Mouse (Mus musculus): ENCODE measurements around the gene Lars2.

Lars2 gene

GRCm38 (mm10) chr9:123475569-123475968 is 108.8 kb downstream of the Lars2 start:
- in situ Hi-C loops (cut with MboI): no loop called here

DNA sequence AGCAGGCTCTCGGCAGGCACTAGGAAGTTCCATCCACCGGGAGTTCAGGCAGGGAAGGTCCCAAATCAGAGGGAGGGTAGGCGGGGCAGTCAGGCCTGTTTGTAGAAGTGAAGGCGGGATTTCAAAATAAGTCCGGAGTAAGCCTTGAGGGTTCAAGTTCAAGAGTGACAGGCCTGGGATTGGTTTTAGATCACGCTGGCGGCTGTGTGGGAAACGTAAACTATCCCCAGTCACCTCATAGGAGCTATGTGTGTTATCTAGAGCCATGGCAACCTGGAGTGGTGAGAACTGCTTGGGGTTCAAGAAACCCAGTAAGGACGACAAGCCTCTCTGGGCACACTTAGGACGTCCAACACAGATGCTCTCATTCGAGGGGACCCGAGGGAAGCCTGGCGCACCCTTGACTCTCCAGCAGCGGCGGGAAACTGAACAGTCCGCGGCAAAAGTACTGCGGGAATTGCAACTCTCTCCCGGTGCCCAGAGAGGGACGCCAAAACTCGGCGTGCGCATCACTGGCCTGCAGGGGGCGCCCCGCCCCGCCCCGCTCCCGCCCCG is 111.4 kb downstream of the Lars2 start:
- in situ Hi-C loops (cut with MboI): no loop called here

GRCm38 (mm10) chr9:123478586-123479195 is 112.0 kb downstream of the Lars2 start, which contains the start of gene Limd1:
Gene Limd1, plus strand, starts transcription at chr9:123478706.
- in situ Hi-C loops (cut with MboI): no loop called here

GRCm38 (mm10) chr9:123479196-123479669 is 112.5 kb downstream of the Lars2 start:
- in situ Hi-C loops (cut with MboI): no loop called here

- in situ Hi-C loops (cut with MboI): loop anchor here (5.0 kb wide), 1 partner anchor 42 kb away; no protein-coding TSS in a partner anchor
These were observed 113.1 kb downstream of the Lars2 start for GRCm38 (mm10) chr9:123479876-123480252.

DNA sequence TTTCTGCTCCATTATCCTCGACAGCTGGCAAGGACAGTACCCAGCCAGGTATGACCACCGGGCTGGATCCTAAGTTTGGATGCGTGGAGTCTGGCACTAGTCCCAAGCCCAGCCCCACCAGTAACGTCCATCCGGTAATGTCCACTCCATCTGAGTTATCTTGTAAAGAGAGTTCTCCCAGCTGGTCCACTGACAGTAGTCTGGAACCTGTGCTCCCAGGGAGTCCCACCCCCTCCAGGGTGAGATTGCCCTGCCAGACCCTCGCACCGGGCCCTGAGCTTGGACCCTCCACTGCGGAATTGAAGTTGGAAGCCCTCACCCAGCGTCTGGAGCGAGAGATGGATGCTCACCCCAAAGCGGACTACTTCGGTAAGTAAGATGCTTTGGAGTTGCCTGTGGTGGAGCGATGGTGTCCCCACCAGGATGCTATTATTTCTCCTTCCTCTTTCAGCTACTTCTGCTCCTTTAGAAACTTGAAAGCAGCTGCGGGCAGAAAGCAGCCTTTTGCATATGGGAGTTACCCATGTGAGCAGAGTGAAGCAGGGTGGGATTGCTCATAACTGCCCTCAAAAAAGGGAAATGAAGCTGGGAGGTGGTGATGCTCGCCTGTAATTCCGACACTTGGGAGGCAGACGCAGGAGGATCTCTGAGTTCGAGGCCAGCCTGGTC is 113.7 kb downstream of the Lars2 start:
- in situ Hi-C loops (cut with MboI): loop anchor here (5.0 kb wide), 1 partner anchor 42 kb away; no protein-coding TSS in a partner anchor

DNA sequence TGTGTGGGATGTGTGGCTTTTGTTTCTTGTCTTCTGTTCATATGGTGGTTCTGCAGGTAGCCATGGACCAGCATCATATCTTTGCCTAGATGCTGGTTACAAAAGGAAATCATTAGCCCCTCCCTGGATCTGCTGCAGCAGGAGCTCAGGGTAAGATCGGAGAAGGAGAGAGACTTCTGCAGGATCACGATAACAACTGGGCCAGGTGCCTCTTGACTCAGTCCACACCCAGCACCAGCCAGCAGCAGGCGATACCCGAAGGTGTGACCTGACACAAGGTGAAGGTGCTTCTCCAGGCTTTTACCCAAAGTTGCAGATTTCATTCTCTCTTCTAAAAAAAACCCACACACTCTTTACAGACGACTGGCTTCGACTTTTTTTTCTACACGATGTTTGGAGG is 114.4 kb downstream of the Lars2 start:
- in situ Hi-C loops (cut with MboI): loop anchor here (5.0 kb wide), 1 partner anchor 41 kb away; no protein-coding TSS in a partner anchor

- in situ Hi-C loops (cut with MboI): loop anchor here (5.0 kb wide), 1 partner anchor 39 kb away; no protein-coding TSS in a partner anchor
These were observed 116.9 kb downstream of the Lars2 start for GRCm38 (mm10) chr9:123483598-123483997.

GRCm38 (mm10) chr9:123484830-123485229 is 118.1 kb downstream of the Lars2 start:
- in situ Hi-C loops (cut with MboI): loop anchor here (5.0 kb wide), 1 partner anchor 37 kb away; no protein-coding TSS in a partner anchor

GRCm38 (mm10) chr9:123485561-123485960 is 118.8 kb downstream of the Lars2 start:
- in situ Hi-C loops (cut with MboI): no loop called here

DNA sequence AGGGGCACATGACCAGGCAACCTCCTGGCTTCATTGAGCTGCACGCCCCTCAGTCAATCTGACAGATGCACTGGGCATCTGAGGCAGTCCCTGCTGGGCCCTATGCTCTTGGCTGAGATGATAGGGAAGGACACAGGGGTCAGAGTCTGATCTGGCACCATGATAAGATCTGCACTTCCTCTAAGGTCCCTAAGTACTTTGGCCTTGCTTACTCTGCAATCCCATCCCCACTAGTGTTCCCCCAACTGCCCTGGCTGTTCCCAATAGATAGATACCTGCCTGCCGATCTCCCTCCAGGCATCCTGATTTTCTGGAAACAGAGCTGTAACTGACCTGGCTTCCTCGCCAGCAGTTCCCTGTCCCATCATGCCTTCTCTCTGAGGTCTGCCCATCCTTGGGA is 119.9 kb downstream of the Lars2 start:
- in situ Hi-C loops (cut with MboI): no loop called here

GRCm38 (mm10) chr9:123489073-123489472 is 122.3 kb downstream of the Lars2 start:
- in situ Hi-C loops (cut with MboI): no loop called here

DNA sequence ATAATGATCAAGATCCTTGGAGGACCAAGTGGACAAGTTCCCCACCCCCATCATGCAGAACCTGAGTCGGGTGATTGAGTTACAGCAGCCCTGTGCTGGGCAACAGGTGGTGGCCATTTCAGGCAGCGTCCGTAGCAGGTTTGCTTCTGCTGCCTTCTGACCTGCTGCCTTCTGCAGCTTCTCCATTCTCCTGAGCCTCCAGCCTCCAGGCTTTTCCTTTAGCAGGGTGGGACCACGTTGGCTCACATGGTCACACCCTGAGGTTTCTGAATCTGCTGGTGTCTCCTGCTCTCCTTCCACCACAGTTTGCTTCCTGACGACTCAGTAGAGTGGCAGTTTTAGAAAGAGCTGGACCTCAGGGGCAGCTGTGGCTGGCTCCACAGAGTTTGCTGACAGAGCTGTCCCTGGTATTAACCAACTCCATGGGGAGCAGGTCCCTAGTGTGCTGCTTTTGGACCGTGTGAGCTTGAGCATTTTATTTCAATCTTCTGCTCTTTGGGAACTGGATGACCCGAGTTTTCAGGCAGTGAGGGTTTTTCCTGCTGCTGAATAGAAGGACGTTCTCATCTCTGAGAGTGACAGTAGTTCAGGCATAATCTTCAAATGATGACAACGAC is 123.1 kb downstream of the Lars2 start:
- in situ Hi-C loops (cut with MboI): no loop called here

DNA sequence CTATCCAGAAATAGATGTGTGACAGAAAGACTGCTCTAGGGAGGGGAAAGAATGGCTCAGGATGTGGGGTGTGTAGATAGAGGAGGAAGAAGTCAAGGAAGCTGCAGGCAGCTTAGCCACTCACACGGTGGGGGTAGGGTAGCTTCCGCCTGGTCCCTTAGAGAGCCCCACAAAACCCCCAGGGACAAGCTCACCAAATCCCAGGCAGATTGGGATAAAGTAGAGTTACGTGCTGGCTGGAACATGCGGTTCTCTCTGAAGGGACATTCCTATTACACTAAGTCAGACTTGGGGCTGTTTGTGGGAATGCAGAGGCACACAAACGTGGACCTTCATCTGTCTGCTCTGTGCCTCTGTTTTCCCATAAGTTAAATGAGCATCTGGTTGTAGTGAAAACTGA is 124.2 kb downstream of the Lars2 start:
- in situ Hi-C loops (cut with MboI): no loop called here

DNA sequence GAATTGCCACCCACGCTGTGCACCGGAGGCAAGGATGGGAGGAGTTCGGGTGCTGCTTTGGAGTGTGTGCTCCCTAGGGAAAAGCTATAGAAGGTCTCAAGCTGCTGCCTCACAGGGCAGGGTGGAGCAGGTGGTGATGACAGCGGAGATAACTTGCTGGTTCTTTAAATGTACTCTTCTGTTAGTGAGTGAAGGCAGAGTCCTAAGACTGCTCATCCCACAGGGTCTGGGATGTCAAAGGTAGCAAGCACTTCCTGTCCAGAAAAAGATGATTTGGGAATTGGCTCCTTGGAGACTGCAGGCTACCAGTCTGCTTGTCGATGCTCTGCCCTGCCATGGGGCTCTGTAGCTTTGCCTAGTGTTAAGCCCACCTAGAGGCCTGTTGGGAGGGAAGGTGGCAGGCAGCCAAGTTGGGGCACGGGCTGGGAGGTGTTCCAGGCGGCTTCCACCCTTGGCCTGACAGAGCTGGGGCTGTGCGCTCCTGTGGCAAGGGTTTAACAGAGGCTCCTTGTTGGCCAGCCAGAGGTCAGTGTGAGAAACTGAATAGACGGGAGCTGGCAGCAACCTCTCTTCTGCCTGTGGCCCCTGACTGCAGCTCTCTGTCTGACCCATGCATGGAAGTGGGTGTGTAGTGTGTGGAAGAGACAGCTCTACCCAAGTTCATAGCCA is 125.3 kb downstream of the Lars2 start:
- in situ Hi-C loops (cut with MboI): no loop called here

DNA sequence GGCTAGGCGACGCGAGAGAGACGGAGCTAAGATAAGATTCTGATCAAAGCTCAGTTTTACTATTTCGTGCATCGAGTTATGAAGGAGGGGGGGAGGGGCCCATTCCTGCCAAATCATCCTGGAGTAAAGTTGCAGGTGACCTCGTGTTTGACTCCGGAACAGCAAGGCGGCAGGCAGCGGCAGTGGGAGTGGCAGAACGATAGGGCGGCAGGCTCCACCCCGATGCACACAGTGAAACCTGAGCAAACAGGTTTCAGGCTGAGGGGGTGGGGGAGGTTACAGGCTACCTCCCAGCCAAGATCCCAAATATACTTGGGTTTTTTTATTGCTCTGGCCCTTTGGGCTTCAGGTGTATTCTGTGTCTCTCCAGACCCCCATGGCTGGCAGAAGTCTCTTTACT is 129.9 kb downstream of the Lars2 start:
- in situ Hi-C loops (cut with MboI): no loop called here

DNA sequence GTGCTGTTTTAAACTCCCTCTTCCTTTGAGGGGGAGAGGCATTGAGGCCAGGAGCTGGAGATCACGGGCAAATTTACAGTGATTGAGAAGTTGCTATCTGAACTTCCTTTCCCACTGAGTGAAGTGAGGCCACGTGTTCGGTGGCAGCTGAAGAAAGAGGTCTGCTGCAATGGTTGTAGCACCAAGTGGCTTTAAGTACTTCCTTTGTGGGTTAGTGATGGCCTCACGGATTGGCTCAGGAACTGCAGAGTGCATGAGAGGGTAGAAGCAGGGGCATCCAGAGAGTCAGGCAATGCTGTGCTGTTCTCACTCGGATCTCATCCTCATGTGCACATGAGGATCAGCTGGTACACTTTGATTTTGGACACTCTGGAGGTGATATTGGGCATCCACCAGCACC is 131.2 kb downstream of the Lars2 start:
- in situ Hi-C loops (cut with MboI): no loop called here

- in situ Hi-C loops (cut with MboI): no loop called here
These were observed 133.8 kb downstream of the Lars2 start for GRCm38 (mm10) chr9:123500480-123500879.

DNA sequence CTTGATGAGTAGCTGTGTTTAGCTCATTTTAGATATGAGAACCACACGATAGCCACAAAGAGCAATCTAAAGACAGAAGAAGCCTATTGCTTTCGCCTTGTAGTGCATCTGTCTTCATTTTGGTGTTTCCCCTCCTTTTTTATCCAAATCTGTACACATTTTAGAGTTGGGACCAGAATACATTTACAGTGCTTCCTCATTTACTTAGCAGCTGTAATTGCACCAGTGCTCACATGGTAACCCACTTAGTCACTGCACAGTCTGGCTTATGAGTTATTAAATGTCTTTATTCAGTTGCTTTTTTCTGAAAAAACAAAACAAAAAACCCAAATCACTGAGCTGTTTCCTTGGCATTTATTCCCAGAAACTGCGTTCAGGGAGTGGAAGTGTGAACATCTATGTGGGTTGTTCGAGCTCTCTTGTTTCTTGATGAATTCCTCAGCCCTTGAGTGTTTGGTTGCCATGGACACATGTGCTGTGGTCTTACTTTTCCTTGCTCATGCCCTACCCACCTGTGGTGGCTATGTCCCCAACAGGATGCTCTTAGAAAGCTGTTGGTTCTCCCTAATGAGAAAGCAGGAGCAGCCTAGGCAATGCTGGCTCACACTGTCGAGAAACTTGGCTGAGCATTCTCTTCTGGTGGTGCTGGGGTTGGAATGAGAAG is 136.6 kb downstream of the Lars2 start:
- in situ Hi-C loops (cut with MboI): no loop called here

- in situ Hi-C loops (cut with MboI): no loop called here
These were observed 137.6 kb downstream of the Lars2 start for GRCm38 (mm10) chr9:123504325-123504724.

GRCm38 (mm10) chr9:123505598-123505997 is 138.9 kb downstream of the Lars2 start:
- in situ Hi-C loops (cut with MboI): no loop called here
